Mouse (Mus musculus) midbrain, embryonic 13.5 days (tissue): ENCODE data around the gene Abcc1. TPM values are rescaled to one million over a fixed set of nuclear protein-coding genes. Genes with fewer than 3 reads are reported as not detected.

ENCODE experiments used
- ATAC-seq: fragments of 200-750 bp; cut with Nextera tagmentation; 2 replicates; pipeline ENCODE4 v1.8.0; 2017; ENCODE audit warnings: mild to moderate bottlenecking, moderate TSS enrichment, moderate library complexity
- H3K27ac ChIP-seq: fragments of 300-500 bp; sonication (generic); 2 replicates; pipeline ENCODE4 v1.5.1; 2015; ENCODE audit warnings: inconsistent platforms, mild to moderate bottlenecking, moderate library complexity
- H3K27me3 ChIP-seq: fragments of 300-500 bp; sonication (generic); 2 replicates; pipeline ENCODE4 v1.6.1; 2015; ENCODE audit warnings: mild to moderate bottlenecking, inconsistent platforms
- H3K36me3 ChIP-seq: fragments of 300-500 bp; sonication (generic); 2 replicates; pipeline ENCODE4 v1.6.1; 2015; ENCODE audit warnings: mild to moderate bottlenecking, inconsistent platforms
- H3K4me1 ChIP-seq: fragments of 300-500 bp; sonication (generic); replicated peaks from 2 replicates; pipeline ENCODE4 v1.6.1; 2015; ENCODE audit warnings: inconsistent platforms
- H3K4me2 ChIP-seq: fragments of 300-500 bp; sonication (generic); replicated peaks from 2 replicates; pipeline ENCODE4 v1.6.1; 2015; ENCODE audit warnings: moderate library complexity, mild to moderate bottlenecking, inconsistent platforms
- H3K4me3 ChIP-seq: fragments of 300-500 bp; sonication (generic); replicated peaks from 2 replicates; pipeline ENCODE4 v1.5.1; 2015; ENCODE audit warnings: mild to moderate bottlenecking, inconsistent platforms
- H3K9ac ChIP-seq: fragments of 300-500 bp; sonication (generic); replicated peaks from 2 replicates; pipeline ENCODE4 v1.6.1; 2015; ENCODE audit warnings: mild to moderate bottlenecking, inconsistent platforms
- H3K9me3 ChIP-seq: fragments of 300-500 bp; sonication (generic); 2 replicates; pipeline ENCODE4 v1.6.1; 2016; ENCODE audit warnings: mild to moderate bottlenecking, inconsistent platforms
- WGBS: fragments of 180-500 bp; shearing (Covaris S2); methylation state at CpG from one replicate; pipeline ENCODE4 v1.1.7; 2015; 5-methylcytosine and 5-hydroxymethylcytosine counted together
- polyA plus RNA-seq: library from polyadenylated mRNA; unstranded; fragments of >200 nt; fragmentation: Nextera tagmentation; extraction: Ambion mirVana; gene quantifications from 2 replicates; pipeline ENCODE4 v1.2.1, GENCODE M21; 2015

Gene Abcc1
- polyA plus RNA-seq, 1 experiment from 2014 or later = 6.9 TPM

DNA sequence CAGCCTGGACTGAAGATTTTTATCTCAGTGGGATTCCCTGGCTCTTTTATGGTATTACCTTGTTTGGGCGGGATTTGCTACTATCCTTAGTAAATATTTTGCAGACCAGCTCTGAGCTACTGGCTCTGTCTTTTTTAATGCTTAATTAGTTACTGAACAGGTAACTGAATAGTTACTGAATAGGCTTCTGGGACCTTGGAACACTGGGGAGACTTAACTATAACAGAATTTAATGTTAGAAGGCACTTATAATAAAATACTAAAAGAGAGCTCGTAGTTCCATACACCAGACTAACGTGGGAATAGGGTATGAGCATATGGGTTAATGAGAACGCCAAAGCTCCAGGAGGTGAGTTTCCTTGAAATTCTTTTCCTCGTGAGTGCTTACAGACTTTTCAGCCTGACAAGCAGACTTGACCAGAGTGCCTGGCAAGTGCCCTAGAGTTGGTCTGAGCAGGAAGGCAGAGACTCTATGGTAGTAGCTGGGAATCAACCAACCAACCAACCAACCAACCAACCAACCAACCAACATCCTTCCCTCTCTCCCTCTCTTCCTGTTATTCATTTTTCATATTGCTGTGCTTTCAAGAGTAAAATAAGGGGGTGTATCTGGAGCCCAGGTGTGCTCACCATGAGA lies 59.3 kb downstream of the Abcc1 start:
- Histone ChIP-seq H3K4me3 (no peak overlapping the region), H3K4me2 (no peak overlapping the region), H3K27me3 (no peaks in the 10 kb centered on the region), H3K9me3 (no peaks in the 10 kb centered on the region), H3K4me1 (no peaks in the 10 kb centered on the region), H3K9ac (no peak overlapping the region), H3K27ac (no peak overlapping the region), H3K36me3 (0 out of 2 replicates have a peak, but pooled peaks cover 5% of the 10 kb centered on the region)
- ATAC-seq = no peak
- 85% methylated on average over 5 of the region's 5 CpGs for WGBS

DNA sequence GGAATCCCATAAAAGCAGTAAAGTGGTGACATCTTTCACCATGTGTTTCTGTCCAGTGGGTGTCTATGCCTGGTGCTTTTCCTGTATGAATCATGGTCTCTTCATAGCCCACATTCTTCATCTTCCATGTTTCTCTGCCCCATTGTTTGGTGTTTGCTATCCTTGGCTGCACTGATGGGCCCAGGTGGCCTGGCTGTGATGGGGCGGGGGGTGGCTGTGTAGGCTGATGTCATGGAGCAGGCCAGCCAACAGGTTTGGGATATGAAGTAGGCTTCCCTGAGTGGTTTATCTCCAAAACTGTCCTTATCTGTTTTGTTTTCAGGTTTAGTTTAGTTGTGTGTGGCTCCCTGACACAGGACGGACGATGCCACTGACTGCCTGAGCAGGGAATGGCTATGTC lies 60.7 kb downstream of the Abcc1 start:
- Histone ChIP-seq H3K27ac (no peak overlapping the region), H3K27me3 (no peaks in the 10 kb centered on the region), H3K4me1 (no peaks in the 10 kb centered on the region), H3K9me3 (no peaks in the 10 kb centered on the region), H3K4me2 (no peak overlapping the region), H3K9ac (no peak overlapping the region), H3K36me3 (0 out of 2 replicates have a peak, but pooled peaks cover 5% of the 10 kb centered on the region), H3K4me3 (no peak overlapping the region)
- no peak for ATAC-seq
- WGBS = 93% methylated on average over 3 of the region's 3 CpGs

DNA sequence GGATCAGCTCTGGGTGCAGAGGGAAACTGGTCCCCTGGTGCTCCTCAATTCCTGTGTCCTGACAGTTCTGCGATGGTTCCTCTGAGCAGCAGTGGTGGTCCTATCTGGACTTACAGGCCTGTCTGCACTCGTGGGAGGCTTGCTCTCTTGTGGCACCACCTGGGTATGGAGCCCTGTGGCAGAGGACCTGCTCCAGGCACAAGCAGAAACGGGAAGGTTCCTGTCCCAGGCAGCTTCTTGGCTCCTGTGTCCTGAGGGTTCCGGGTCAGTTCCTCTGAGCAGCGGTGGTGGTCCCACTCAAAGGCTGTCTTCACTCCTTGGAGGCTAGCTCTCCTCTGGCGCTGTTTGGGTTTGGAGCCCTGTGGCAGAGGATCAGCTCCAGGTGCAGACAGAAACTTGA lies 68.0 kb downstream of the Abcc1 start:
- Histone ChIP-seq H3K27me3 (no peaks in the 10 kb centered on the region), H3K4me3 (no peak overlapping the region), H3K9me3 (no peaks in the 10 kb centered on the region), H3K9ac (no peak overlapping the region), H3K4me1 (no peaks in the 10 kb centered on the region), H3K36me3 (no peaks in the 10 kb centered on the region), H3K27ac (no peak overlapping the region), H3K4me2 (no peak overlapping the region)
- ATAC-seq = no peak
- 85% methylated on average over 6 of the region's 6 CpGs for WGBS

DNA sequence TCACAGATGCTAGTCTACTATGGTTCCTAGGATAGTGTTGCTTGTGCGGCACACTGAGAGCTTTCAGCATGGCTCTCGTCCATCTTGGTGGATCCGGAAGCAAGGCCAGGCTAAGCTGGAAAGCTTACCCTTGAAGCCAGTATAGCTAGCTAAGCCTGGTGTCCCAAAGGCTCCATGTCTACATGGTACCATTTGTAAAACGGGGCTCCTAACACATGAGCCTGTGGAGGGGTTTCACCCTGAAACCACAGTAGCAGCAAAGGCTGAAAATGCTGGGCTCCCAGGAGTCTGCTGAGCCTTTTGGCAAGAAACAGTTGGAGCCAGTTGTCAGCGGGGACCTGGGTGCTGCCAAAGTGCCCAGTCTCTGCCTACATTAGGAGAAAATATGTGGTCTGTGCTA lies 71.6 kb downstream of the Abcc1 start:
- no peak for ATAC-seq
- Histone ChIP-seq H3K4me3 (no peak overlapping the region), H3K27ac (no peak overlapping the region), H3K27me3 (no peaks in the 10 kb centered on the region), H3K9ac (no peak overlapping the region), H3K4me1 (no peaks in the 10 kb centered on the region), H3K9me3 (no peaks in the 10 kb centered on the region), H3K4me2 (no peak overlapping the region), H3K36me3 (peaks cover 5% of the 10 kb centered on the region; the same call in 1 of the 2 replicates)
- WGBS = 93% methylated on average over 5 of the region's 5 CpGs

- no peaks in the 10 kb centered on the region for H3K4me1 ChIP-seq
- H3K27me3 ChIP-seq = no peaks in the 10 kb centered on the region
Observed at GRCm38 (mm10) chr16:14435526-14435925, 74.2 kb downstream of the Abcc1 start.

DNA sequence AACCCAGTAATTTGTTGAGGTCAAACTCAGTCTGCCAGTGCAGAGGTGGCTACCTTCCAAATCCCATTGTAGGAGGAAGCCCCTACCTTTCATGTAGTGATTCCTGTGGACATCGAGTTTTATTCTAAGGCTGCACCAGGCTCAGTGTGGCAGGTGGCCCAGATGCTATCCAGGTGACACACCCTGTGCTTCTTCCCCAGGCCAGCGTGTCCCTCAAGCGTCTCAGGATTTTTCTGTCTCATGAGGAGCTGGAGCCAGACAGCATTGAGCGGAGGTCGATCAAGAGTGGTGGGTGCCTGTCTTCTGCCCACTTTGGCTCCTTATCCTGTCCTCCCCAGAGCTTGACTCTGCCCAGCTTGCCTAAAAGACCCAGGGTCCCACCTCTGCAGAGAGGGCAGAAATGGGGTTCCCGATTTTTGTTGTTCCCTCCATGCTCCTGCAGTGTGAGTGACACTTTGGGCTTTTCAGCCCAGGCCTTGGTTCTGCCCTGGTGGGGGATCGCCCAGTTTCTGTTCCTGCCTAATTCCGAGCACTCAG lies 76.2 kb downstream of the Abcc1 start:
- Histone ChIP-seq H3K27ac (no peak overlapping the region), H3K4me3 (no peak overlapping the region), H3K9me3 (no peaks in the 10 kb centered on the region), H3K27me3 (no peaks in the 10 kb centered on the region), H3K36me3 (peaks cover 10% of the 10 kb centered on the region; the same call in 1 of the 2 replicates), H3K9ac (no peak overlapping the region), H3K4me2 (no peak overlapping the region), H3K4me1 (no peaks in the 10 kb centered on the region)
- WGBS = 92% methylated on average over 8 of the region's 8 CpGs
- ATAC-seq = no peak

More at GRCm38 (mm10) chr16:14435526-14435925, 74.2 kb downstream of the Abcc1 start:
- no peak for ATAC-seq
- WGBS = 88% methylated on average over 1 of the region's 1 CpGs
- Histone ChIP-seq H3K4me2 (no peak overlapping the region), H3K9ac (no peak overlapping the region), H3K27ac (no peak overlapping the region), H3K9me3 (no peaks in the 10 kb centered on the region), H3K4me3 (no peak overlapping the region), H3K36me3 (peaks cover 10% of the 10 kb centered on the region; the same call in 1 of the 2 replicates)

DNA sequence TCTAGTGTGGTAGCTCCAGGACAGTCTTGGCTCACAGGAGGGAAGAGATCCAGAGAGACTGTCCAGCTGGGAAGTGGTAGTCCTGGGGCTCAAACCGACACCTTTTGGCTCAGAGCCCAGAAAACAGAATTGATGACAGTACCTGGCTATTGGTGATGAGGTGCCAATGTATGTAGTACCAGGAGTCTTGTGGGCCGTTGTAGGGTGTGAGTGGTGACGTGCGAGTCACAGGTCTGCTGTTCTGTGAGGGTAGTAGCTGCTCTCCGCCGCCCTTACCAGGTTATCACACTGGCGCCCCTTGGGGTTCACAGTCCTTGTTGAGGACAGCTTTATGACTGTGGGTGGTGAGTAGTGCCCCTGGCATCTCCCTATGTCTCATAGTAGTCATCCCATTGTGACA lies 77.2 kb downstream of the Abcc1 start:
- ATAC-seq = no peak
- Histone ChIP-seq H3K27ac (no peak overlapping the region), H3K36me3 (peaks cover 18% of the 10 kb centered on the region; the same call in 1 of the 2 replicates), H3K27me3 (no peaks in the 10 kb centered on the region), H3K9me3 (no peaks in the 10 kb centered on the region), H3K9ac (no peak overlapping the region), H3K4me3 (no peak overlapping the region), H3K4me2 (no peak overlapping the region), H3K4me1 (no peaks in the 10 kb centered on the region)
- 95% methylated on average over 7 of the region's 7 CpGs for WGBS

- ATAC-seq = no peak
- Histone ChIP-seq H3K4me3 (no peak overlapping the region), H3K9me3 (no peaks in the 10 kb centered on the region), H3K27ac (no peak overlapping the region), H3K4me1 (no peaks in the 10 kb centered on the region), H3K9ac (no peak overlapping the region), H3K36me3 (peaks cover 19% of the 10 kb centered on the region; the same call in 1 of the 2 replicates), H3K27me3 (no peaks in the 10 kb centered on the region), H3K4me2 (no peak overlapping the region)
- 92% methylated on average over 6 of the region's 6 CpGs for WGBS
Observed at GRCm38 (mm10) chr16:14439081-14439480, 77.7 kb downstream of the Abcc1 start.

- Histone ChIP-seq H3K4me3 (no peak overlapping the region), H3K27me3 (no peaks in the 10 kb centered on the region), H3K27ac (no peak overlapping the region), H3K4me2 (no peak overlapping the region), H3K4me1 (no peaks in the 10 kb centered on the region), H3K9me3 (no peaks in the 10 kb centered on the region), H3K36me3 (peaks cover 19% of the 10 kb centered on the region; the same call in 1 of the 2 replicates), H3K9ac (no peak overlapping the region)
- WGBS = 92% methylated on average over 2 of the region's 2 CpGs
- no peak for ATAC-seq
Observed at GRCm38 (mm10) chr16:14439801-14440614, 78.7 kb downstream of the Abcc1 start.

DNA sequence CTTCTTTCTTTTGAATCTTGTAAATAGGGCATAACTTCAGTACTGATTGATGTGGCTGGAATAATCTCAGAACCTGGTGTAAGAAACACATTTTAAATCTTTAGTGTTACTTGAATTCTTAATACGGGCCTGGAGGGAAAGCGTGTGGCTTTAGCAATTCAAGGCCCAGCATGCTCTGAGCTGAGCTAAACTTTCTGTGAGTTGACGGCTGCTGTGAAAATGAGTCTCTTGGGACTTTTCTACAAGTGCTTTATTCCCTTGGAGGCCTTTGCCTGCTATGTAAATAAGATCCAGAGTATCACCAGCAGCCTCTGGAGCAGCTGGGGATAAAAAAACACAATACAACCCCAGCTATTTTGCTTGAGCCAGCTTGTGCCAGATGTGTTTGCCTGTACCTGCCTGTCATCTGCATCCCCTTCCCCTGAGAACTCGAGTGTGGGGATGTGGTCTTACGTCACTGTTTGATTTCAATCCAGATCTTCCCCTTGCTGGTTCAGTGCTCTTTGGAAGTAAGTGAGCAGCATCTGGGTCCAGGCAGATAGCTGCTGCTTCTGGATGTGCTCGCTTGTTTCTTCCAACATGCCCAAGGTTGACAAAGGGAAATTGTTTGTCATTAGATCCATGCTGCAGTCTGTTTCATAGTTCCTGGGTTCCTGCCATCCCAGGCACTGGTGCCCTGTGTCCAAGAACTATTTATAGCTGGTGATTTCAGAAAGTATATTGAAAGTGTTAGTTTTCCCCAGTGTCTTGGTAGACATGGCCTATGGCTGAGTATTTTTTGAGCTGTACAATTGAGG lies 82.9 kb downstream of the Abcc1 start:
- peaks cover 23% of the 10 kb centered on the region; the same call in 1 of the 2 replicates for H3K36me3 ChIP-seq
- 66% methylated on average over 6 of the region's 6 CpGs for WGBS
- no peak for ATAC-seq
- H3K9ac ChIP-seq = no peak overlapping the region
- H3K27me3 ChIP-seq = no peaks in the 10 kb centered on the region
- no peak overlapping the region for H3K4me3 ChIP-seq
- H3K9me3 ChIP-seq = no peaks in the 10 kb centered on the region
- H3K4me2 ChIP-seq = no peak overlapping the region
- no peaks in the 10 kb centered on the region for H3K4me1 ChIP-seq
- no peak overlapping the region for H3K27ac ChIP-seq

DNA sequence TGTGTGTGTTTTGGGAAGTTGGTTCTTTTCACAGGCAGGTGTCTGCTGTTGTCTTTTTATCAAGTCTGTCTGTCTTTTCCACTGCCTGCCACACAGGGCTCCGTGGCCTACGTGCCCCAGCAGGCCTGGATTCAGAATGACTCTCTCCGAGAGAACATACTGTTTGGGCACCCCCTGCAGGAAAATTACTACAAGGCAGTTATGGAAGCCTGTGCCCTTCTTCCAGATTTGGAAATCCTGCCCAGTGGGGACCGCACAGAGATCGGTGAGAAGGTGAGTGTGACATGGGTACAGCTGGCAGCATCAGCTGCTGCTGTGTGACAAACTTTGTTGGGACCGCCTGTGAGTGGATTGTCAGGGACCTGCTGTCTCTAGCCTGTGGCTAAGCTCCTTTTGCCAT lies 83.8 kb downstream of the Abcc1 start:
- Histone ChIP-seq H3K9ac (no peak overlapping the region), H3K36me3 (peaks cover 18% of the 10 kb centered on the region; the same call in 1 of the 2 replicates), H3K27ac (no peak overlapping the region), H3K27me3 (no peaks in the 10 kb centered on the region), H3K9me3 (no peaks in the 10 kb centered on the region), H3K4me3 (no peak overlapping the region), H3K4me2 (no peak overlapping the region), H3K4me1 (no peaks in the 10 kb centered on the region)
- no peak for ATAC-seq
- WGBS = 74% methylated on average over 6 of the region's 6 CpGs
